Mouse (Mus musculus) spleen, postnatal 10 days (tissue): ENCODE measurements around the gene Ermn.

Source experiments
- DNase-seq, 2 experiments: peaks; one replicate each; pipeline ENCODE4 v3.0.0; 2021 to 2022; ENCODE audit warnings: low spot score in 2 of 2

Ermn gene

DNA sequence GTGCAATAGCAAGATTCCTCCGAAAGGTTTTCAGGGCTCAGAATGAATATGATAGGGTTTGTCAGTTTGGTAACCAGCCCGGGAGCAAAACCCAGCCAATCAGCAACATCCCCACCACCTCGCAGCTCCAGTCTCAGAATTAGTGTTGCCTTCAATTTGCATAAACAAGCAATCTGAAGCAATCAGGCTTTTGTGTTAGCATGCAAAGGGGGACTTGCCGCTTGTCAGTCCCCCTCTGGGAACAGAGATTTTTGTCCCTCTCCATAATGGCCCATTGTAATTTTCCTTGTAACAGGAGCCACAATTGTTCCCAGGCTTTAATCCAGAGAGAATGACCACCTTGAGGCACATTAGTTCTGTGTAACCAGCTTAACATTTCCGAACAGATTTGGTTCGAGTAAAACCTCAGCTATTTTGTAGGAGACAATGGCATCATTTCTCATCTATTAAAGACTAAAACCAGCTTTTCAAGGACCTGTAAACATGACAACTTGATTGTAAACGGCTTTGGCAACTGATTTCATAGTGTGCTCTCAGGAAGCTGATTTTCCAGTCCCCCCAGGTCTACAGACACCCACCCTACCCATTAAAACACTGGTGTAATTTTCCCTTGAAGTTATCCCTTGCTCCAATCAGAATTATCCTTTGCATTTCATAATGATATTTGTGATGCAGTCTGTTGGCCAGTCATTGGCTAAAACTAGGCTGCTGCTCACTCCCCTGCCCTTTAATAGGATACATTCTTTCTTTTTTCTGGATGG lies at the start of gene Ermn:
Gene Ermn, minus strand, starts transcription at position 44 of the 761 bp plus-strand sequence.
- no peak for DNase-seq

DNA sequence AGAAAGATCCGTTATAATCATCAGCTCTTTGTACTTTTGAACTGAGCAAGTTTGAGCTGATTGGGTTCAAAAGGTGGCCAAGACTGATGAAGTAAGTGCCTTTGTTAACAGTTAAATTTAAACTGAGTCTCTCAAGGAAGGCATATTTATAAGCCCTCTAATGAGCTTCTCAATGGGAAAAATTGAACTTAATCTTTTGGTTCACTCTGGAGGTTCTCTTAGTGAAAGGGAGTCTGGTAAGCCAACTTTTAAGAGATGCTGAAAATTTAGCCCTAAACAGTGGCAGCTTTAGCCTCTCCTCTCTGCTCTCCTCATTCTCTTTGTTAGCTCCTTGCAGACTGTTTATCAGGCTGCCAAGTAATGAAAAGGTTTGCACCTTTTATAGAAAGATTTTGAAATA lies 42.2 kb upstream of the Ermn start:
- DNase-seq: no peak

DNA sequence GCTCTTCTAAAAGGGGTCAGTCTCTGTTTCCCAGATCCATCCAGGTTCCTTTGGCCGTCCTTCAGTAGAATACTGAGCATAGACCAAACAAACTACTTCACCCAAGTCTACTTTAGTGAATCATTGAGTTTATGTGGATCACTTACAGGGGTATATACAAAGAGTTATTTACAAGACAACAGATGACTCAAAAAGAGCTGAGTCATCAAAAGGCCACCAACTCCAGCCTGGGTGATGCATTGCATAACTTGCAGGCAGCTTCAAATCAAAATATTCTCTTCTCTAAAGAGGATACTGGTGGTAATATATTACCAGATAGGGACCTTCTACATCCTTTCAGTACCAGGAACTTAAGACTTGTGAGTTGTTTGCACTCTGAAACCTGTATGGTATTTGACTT lies 33.8 kb upstream of the Ermn start:
- no peak for DNase-seq

DNA sequence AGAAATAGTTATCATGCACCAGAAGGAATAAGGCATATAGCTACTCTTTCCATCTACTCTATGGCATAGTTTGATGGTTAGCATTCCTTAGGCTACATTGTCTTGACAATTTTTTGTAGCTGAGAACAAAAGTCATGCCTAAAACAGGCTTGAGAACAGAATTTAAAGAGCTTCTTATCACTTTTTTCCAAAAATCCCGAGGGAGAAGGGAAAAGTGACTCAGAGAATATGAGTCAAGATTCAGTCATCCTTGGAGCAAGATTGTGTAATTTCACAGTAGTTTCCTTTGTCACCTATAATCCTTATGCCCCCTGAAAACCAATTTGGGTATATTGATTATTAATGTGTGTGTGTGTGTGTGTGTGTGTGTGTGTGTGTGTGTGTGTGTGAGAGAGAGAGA lies 27.2 kb upstream of the Ermn start:
- no peak for DNase-seq

DNA sequence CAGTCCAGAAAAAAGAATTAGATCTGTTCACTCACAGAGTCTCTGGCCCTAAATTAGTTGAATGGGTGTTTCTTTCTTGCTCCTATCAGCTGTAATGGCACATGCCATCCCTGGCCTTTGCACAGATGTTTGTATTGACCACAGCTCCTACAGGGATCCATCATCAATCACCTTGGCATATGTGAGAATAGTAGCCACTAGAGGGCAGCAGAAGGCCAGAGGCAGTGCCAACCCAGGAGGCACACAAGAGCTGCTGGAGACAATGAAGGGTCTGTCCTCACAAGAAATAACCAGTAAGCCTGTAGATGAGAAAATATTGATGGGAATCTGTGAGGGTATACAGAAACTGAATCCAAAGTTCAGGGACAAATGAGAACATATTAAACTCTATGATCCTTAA lies 2.7 kb upstream of the Ermn start:
- peak; percentile 10 to 61 for DNase-seq

DNA sequence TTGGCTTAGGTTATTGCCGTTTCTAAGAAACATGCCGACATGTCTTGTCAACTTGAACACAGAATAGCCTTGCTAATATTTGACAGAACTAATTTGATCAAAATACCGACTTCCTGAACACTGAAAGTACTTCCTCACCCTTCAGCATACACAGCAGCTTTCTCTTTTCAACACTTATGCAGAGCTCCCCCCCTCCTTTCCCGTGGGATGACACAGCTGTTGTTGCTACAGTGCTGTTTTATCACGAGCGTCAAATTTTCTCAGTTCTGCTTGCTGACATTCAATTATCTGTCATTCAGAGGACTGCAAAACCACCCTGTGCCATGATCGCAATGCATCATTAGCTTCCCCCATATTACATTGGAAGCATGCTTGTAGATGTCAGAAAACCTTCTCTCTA lies 10.8 kb downstream of the Ermn start:
- no peak for DNase-seq

DNA sequence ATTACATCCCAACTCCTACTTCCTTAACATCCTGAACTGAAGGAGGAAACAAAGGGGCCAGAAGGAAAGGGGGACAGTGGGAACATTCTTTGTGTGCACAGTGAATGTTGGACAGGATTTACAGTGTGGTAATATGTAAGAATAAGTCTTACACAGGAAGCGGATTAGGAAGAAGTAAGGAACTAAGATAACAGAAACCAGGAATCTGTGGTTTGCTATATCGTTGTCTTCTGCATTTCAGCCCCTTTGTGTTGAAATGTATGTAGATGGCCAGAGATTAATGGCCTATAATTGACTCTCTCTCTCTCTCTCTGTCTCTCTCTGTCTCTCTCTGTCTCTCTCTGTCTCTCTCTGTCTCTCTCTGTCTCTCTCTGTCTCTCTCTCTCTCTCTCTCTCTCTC lies 15.7 kb downstream of the Ermn start:
- no peak for DNase-seq

DNA sequence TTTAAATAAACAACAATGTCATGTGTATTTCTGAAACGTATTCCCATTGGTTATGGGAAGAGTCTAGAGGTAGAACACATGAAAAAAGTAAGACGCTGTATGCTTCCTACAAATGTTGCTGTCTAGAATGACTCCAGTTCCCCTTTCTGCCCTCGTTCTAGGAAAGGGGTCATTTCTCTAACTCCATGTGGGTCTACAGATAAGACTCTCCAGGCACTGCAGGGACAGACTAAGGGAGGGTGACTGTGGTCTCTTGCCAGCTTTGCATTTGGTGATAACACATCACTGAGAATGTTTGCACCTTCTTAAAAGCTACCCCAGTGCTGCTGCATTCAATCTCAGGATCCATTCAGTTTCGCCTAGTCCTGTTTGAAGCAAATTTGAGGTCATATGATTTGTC lies 17.0 kb downstream of the Ermn start:
- DNase-seq: no peak

DNA sequence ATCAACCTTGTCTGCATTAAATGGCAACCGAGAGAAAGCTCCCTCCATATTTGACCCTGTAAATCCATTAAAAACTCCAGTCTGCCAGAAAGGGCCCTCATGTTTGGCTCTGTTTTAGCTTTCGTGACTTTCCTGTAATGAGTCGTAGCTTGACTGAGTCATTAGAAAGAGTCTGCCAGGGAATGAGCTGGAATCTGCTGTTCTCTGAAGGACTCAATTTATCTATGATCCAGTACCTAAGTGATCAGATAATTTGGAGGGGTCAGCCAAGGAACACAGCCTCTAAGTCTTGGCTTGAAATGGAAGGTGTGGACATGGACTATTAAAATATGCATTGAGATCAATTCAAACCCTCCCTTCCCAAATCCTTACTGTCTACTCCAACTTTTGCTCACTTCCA lies 21.2 kb downstream of the Ermn start:
- no peak for DNase-seq

DNA sequence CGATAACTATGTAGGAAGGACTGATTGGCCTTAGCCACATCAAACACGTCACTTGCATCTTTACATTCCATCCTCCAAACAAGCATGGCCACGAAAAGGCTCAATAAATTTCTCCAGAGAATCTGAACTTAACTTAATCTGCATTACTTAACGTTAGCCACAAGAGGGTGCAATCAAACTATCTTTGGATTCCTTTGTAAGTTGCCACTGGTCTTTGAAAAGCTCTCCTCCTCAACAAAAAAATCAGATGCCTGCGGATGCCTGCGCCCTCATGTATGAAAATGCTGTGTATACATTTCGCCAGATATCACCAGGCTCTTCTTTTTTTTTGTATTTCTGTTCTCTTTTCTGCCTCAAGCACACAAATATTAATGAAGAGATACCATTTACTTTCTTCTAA lies 23.3 kb downstream of the Ermn start:
- no peak for DNase-seq

DNA sequence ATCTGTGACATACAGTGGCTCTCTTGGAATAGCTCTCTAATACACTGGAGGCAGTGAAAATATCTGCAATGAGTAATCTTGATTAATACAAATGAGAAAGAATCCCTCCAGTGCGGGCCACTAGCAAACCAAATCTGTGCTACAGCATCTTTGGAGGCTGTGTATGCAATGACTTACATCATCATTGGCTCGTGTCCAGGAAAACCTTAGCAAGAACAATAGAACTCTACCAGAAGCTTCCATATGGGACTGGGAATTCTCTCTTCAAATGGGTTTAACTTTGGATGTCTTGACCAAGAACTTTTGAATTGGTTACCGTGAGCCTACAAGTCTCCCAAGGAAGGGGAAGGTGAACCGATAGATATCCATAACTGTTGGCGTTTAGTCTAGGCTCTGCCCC lies 25.9 kb downstream of the Ermn start:
- no peak for DNase-seq

DNA sequence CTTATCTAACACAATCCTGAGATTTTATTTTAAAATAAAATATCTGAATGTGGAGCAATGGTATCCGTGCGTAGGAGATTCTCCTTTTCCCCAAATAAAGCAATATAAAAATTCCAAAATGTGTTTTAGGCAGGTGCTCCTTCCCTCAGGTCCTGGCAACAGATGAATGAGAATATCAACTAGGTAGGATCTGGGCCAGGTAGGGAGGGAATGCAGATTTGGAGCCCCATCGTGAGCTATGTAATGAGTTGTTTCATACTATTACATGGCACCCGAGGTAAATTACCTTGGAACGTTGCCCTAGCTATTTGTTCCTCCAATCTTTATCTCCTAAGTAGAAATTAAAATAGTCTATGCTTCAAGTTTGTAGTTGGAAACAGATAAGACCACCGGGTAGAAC lies 29.1 kb downstream of the Ermn start:
- DNase-seq: no peak

DNA sequence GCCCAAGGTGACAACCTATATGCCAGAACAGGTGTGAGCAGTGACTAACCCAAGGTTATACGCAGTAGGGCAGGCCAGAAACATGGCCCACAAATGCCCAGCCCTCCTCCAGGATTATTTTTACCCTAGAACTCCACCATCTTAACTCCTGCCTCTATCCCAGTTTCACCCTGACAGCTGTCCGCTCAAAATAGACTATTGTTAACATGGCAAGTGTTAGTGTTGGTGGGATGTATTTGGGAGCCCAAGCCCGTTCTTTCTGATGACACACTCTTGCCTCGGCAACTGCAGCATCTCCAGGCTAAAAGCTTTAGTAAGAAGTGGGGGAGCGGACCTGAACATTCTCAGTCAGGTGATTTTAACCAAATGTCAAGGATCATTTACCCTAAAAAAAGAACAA lies 45.6 kb downstream of the Ermn start:
- DNase-seq: no peak

DNA sequence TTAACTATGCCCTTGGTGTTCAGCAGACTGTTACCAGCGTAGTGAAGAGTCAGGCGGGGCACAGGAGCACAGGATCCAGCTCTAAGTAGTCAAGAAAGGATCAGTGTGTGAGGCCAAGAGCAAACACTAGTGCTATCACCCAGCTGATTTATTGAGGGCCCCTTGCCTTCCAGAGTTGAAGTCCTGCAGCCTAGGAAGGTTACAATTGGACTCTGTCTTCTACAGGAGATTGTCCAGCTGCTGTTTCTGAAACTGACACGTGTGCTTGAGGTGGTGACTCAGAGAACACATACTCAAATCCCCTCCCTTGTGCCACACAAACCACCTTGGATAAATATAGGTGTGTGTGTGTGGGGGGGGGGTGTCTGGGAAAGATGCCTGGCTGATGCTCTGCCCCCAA lies 51.2 kb downstream of the Ermn start:
- DNase-seq: no peak

DNA sequence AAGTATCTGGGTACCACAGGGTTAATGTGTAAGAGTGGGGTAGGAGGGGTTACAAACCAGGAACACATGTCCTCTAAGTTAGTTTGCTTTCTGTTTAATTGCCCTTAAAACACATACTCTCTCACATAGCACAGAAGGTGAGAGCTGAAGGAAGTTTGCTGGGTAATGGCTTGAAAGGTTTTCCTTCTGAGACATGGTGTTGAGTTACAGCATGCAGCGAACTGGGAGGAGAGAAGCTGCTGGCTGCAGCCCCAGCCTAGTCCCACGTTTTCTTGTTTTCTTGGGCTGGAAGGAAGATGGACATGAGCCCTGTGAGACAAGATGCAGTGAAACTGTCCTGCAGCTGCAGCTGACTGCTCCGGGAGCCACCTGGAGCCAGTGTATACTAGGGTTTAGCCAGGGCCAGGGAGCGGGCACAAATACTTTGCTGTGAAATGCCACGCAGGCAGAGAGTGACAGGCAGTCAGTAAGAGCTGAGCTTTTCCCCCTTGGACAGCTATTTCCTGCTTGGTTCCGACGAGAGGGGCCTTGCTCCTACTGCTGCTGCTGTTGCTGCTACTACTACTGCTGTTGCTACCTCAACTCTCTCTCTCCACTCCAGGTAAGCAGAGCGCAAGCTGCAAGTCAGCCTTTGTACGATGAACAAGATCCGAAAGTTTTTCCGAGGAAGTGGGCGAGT lies 54.8 kb downstream of the Ermn start, which contains the start of gene Galnt5:
Gene Galnt5, plus strand, starts transcription at position 133 of the 679 bp plus-strand sequence.
- DNase-seq: no peak
